Mouse (Mus musculus) neural tube, embryonic 14.5 days (tissue): ENCODE data around the gene Gpx2. TPM values are rescaled to one million over a fixed set of nuclear protein-coding genes. Genes with fewer than 3 reads are reported as not detected.

ENCODE experiments used
- ATAC-seq: fragments of 200-750 bp; cut with Nextera tagmentation; 2 replicates; pipeline ENCODE4 v1.8.0; 2017; ENCODE audit warnings: low read depth, mild to moderate bottlenecking, moderate TSS enrichment, moderate library complexity
- H3K27ac ChIP-seq: fragments of 300-500 bp; sonication (generic); 2 replicates; pipeline ENCODE4 v1.5.1; 2014; ENCODE audit warnings: low read depth, mild to moderate bottlenecking, control low read depth, low read length, moderate library complexity, mixed read lengths
- H3K27me3 ChIP-seq: fragments of 300-500 bp; sonication (generic); 2 replicates; pipeline ENCODE4 v1.6.1; 2014; ENCODE audit warnings: low read length; ENCODE audit not compliant: control insufficient read depth, insufficient read depth
- H3K36me3 ChIP-seq: fragments of 300-500 bp; sonication (generic); 2 replicates; pipeline ENCODE4 v1.6.1; 2014; ENCODE audit warnings: low read length, mixed read lengths; ENCODE audit not compliant: control insufficient read depth, insufficient read depth
- H3K4me1 ChIP-seq: fragments of 300-500 bp; sonication (generic); 2 replicates; pipeline ENCODE4 v1.6.1; 2014; ENCODE audit warnings: low read length; ENCODE audit not compliant: control insufficient read depth, insufficient read depth
- H3K4me2 ChIP-seq: fragments of 300-500 bp; sonication (generic); 2 replicates; pipeline ENCODE4 v1.6.1; 2014; ENCODE audit warnings: mild to moderate bottlenecking, low read depth, low read length, control low read depth
- H3K4me3 ChIP-seq: fragments of 300-500 bp; sonication (generic); 2 replicates; pipeline ENCODE4 v1.5.1; 2014; ENCODE audit warnings: low read depth, low read length, control low read depth, mixed read lengths
- H3K9ac ChIP-seq: fragments of 300-500 bp; sonication (generic); replicated peaks from 2 replicates; pipeline ENCODE4 v1.6.1; 2014; ENCODE audit warnings: low read depth, mild to moderate bottlenecking, control low read depth, low read length, mixed read lengths
- H3K9me3 ChIP-seq: fragments of 300-500 bp; sonication (generic); 2 replicates; pipeline ENCODE4 v1.6.1; 2016; ENCODE audit warnings: low read length; ENCODE audit not compliant: control insufficient read depth
- WGBS: fragments of 180-500 bp; shearing (Covaris S2); extraction: QIAGEN DNeasy Blood & Tissue Kit; methylation state at CpG from one replicate; pipeline ENCODE4 v1.1.7; 2014; 5-methylcytosine and 5-hydroxymethylcytosine counted together
- polyA plus RNA-seq: library from polyadenylated mRNA; unstranded; fragments of >200 nt; fragmentation: Nextera tagmentation; extraction: Ambion mirVana; gene quantifications from 2 replicates; pipeline ENCODE4 v1.2.1, GENCODE M21; 2014

The Gpx2 gene
- polyA plus RNA-seq, 1 experiment from 2014 or later: not detected

DNA sequence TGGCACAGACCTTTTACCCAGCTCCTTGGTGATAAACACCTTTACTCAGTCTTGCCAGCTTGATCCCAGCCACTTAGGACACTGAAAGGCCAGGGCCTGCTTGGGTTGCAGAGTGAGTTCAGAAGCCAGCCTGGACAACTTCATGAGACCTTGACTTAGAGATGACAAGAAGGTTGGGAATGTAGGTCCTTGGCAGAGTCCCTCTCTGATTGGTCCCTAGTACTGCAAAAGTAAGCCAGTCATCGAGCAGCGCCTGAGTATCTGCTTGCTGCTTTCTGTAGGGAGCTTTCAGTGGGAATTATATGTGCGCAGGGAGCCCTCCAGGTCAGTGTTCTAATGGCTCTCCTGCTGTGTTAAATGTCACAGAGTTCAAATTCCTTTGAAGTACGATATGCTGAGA, 20.2 kb downstream of the Gpx2 start:
- Histone ChIP-seq H3K4me1 (no peaks in the 10 kb centered on the region), H3K36me3 (no peaks in the 10 kb centered on the region), H3K9ac (no peak overlapping the region), H3K27ac (no peak overlapping the region), H3K9me3 (no peaks in the 10 kb centered on the region), H3K27me3 (no peaks in the 10 kb centered on the region), H3K4me2 (no peak overlapping the region), H3K4me3 (no peak overlapping the region)
- ATAC-seq: no peak
- WGBS: 58% methylated on average over 4 of the region's 4 CpGs

- H3K27me3 ChIP-seq: no peaks in the 10 kb centered on the region
- no peaks in the 10 kb centered on the region for H3K36me3 ChIP-seq
- no peak overlapping the region for H3K27ac ChIP-seq
- ATAC-seq: no peak
- H3K9ac ChIP-seq: no peak overlapping the region
- H3K4me2 ChIP-seq: no peak overlapping the region
- H3K4me3 ChIP-seq: no peak overlapping the region
- 78% methylated on average over 3 of the region's 3 CpGs for WGBS
- H3K4me1 ChIP-seq: no peaks in the 10 kb centered on the region
- H3K9me3 ChIP-seq: no peaks in the 10 kb centered on the region
These were observed 20.7 kb downstream of the Gpx2 start for GRCm38 (mm10) chr12:76774652-76775051.

- Histone ChIP-seq H3K27me3 (no peaks in the 10 kb centered on the region), H3K4me3 (no peak overlapping the region), H3K9me3 (no peaks in the 10 kb centered on the region), H3K9ac (no peak overlapping the region), H3K4me1 (no peaks in the 10 kb centered on the region), H3K36me3 (no peaks in the 10 kb centered on the region), H3K27ac (no peak overlapping the region), H3K4me2 (no peak overlapping the region)
- 90% methylated on average over 5 of the region's 5 CpGs for WGBS
- no peak for ATAC-seq
These were observed 23.8 kb downstream of the Gpx2 start for GRCm38 (mm10) chr12:76771540-76771939.

DNA sequence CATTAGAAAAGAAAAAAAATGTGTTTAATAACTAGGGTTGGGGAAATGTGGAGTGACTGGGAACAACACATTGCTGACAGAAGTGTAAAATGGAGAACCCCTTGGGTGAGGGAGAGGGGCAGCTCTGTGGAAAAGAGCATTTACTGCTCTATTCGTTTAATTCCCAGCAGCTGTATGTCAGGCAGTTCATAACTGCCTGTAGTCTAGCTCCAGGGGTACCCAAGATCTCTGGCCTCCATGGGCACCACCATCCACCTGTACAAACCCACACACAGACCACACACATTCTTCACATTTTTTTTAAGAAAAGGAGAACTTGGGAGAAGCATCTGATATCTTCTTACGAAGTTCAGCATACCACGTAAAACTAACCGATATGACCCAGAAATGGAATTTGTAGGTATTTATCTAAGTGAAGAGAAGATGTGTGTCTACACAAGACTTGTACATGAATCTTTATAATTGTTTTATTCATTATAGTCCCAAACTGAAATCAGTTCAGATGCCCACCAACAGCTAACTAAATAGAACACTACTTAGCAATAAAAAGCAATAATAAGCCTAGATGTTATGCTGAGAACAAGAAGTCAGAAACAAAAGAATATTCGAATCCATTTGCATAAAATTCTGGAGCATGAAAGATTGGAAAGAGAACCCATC, 24.4 kb downstream of the Gpx2 start:
- Histone ChIP-seq H3K36me3 (no peaks in the 10 kb centered on the region), H3K4me3 (no peak overlapping the region), H3K9ac (no peak overlapping the region), H3K9me3 (no peaks in the 10 kb centered on the region), H3K27me3 (no peaks in the 10 kb centered on the region), H3K27ac (no peak overlapping the region), H3K4me2 (no peak overlapping the region), H3K4me1 (no peaks in the 10 kb centered on the region)
- no peak for ATAC-seq
- WGBS: 89% methylated on average over 5 of the region's 5 CpGs

GRCm38 (mm10) chr12:76765901-76766630, 29.3 kb downstream of the Gpx2 start:
- Histone ChIP-seq H3K4me3 (peak overlapping the region; percentile 47), H3K27ac (peak overlapping the region; percentile 79), H3K9ac (peak overlapping the region; percentile 72), H3K4me1 (no peaks in the 10 kb centered on the region), H3K4me2 (peak overlapping the region; percentile 56), H3K36me3 (no peaks in the 10 kb centered on the region), H3K27me3 (no peaks in the 10 kb centered on the region), H3K9me3 (no peaks in the 10 kb centered on the region)
- ATAC-seq: peak; percentile 19
- WGBS: 32% methylated on average over 20 of the region's 20 CpGs

DNA sequence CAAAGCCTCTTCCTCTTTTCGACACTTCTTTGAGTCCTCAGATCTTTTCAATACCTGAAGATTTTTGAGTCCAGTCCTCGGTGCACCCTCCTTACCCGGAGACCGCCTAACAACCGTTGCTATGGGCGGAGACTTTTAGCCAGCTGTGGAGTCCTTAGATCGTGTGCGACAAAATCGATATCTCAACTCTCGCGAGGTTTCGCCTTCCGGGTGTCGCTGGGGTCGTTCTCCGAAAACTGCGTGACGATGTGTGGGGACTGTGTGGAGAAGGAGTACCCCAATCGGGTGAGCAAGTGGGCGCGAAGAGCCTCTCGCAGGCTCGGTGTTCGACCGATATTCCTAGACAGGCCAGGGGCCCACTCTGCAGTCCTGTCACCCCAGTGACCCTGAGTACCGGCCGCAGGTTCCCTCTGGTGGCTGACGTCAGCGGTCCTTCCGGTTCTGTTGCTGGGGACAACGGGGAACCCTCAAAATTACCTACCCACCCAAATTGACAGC, 30.0 kb downstream of the Gpx2 start, which contains the start of the genes Churc1 and Fntb:
TSS of gene Churc1 (plus strand) at position 185 of the 498 bp plus-strand sequence.
TSS of gene Fntb (plus strand) at position 236 of the 498 bp plus-strand sequence.
- peak within 1 kb of the TSS; percentile 47 for H3K4me3 ChIP-seq
- peak within 1 kb of the TSS; percentile 56 for H3K4me2 ChIP-seq
- peak within 1 kb of the TSS; percentile 79 for H3K27ac ChIP-seq
- ATAC-seq: peak; percentile 98
- no peaks in the 10 kb centered on the region for H3K27me3 ChIP-seq
- no peaks in the 10 kb centered on the region for H3K9me3 ChIP-seq
- no peaks in the 10 kb centered on the region for H3K36me3 ChIP-seq
- peak within 1 kb of the TSS; percentile 72 for H3K9ac ChIP-seq
- WGBS: under 1% methylated on average over 31 of the region's 31 CpGs
- no peaks in the 10 kb centered on the region for H3K4me1 ChIP-seq

- no peaks in the 10 kb centered on the region for H3K36me3 ChIP-seq
- H3K9ac ChIP-seq: no peak overlapping the region
- H3K9me3 ChIP-seq: no peaks in the 10 kb centered on the region
- 53% methylated on average over 11 of the region's 14 CpGs for WGBS
- ATAC-seq: 0 out of 2 replicates have a peak, but pooled peaks have one; percentile 51
- no peaks in the 10 kb centered on the region for H3K27me3 ChIP-seq
- no peak overlapping the region for H3K4me3 ChIP-seq
- no peak overlapping the region for H3K27ac ChIP-seq
- H3K4me1 ChIP-seq: no peaks in the 10 kb centered on the region
- no peak overlapping the region for H3K4me2 ChIP-seq
These were observed 42.6 kb downstream of the Gpx2 start for GRCm38 (mm10) chr12:76752652-76753318.

GRCm38 (mm10) chr12:76750866-76751459, 44.4 kb downstream of the Gpx2 start:
- H3K4me3 ChIP-seq: no peak overlapping the region
- no peak overlapping the region for H3K27ac ChIP-seq
- H3K9ac ChIP-seq: no peak overlapping the region
- no peak for ATAC-seq
- WGBS: 74% methylated on average over 16 of the region's 16 CpGs
- H3K4me1 ChIP-seq: no peaks in the 10 kb centered on the region
- no peaks in the 10 kb centered on the region for H3K36me3 ChIP-seq
- no peaks in the 10 kb centered on the region for H3K27me3 ChIP-seq
- H3K9me3 ChIP-seq: no peaks in the 10 kb centered on the region
- H3K4me2 ChIP-seq: no peak overlapping the region
